Mouse (Mus musculus) gastrocnemius, postnatal 36 days (tissue): ENCODE results near the gene Prkab1. TPM values are rescaled to one million over a fixed set of nuclear protein-coding genes. Genes with fewer than 3 reads are reported as not detected.

Experiments
- DNase-seq, 2 experiments: peaks; one replicate each; pipeline ENCODE4 v3.0.0; 2022
- intact Hi-C: fragments of 180-260 bp; cut with DNase I; formaldehyde crosslinking; loops from one replicate; pipeline ENCODE4 v1.15.1; 2025
- total RNA-seq, 2 experiments: library from RNA; stranded (reverse); gene quantifications; 2 replicates each; pipeline ENCODE4 v1.2.3; 2021

Prkab1 gene
- total RNA-seq, 2 experiments from 2014 or later, result 9.5 to 12.6 TPM

DNA sequence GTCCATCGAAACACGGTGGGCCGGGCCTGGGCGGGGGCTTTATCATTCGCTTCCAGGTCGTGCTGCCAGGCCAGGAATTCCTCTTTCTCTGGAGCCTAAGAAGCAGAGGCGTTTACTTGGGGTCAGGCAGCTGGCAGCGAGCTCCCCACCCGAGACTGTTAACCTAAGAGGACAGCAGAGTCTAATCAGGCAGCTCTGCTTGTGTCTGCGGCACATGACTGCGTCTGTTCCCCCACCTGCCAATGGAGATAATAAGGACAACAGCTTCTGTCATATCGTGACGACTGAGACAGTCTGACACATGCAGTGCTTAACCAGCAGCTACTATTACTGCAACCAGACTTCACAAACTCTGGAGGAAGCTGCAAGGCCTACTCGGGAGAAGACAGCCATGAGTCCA, 2.8 kb downstream of the Prkab1 start:
- no peak for DNase-seq
- intact Hi-C loops, result loop anchor here (10.0 kb wide), 1 partner anchor 453 kb away; no protein-coding TSS in a partner anchor

DNA sequence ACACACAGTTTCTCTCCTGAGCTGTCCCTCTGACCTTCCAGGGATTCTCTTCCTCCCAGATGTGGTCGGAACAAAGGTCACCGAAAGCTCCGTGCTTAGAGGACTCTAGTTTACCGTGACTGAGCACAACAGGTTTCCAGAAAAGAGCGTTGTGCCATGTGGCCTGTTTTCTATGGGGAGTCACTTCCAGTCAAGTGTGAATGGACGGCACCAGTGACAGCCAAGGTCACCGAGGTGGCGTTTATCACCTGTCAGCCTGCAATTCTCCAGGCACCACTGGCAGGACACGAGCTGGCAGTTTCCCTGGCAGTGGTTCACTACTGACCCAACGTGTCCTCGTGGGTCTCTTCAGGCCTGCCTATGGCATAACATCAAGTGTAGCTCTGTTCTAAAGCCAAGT, 4.9 kb downstream of the Prkab1 start:
- intact Hi-C loops, result no loop called here

DNA sequence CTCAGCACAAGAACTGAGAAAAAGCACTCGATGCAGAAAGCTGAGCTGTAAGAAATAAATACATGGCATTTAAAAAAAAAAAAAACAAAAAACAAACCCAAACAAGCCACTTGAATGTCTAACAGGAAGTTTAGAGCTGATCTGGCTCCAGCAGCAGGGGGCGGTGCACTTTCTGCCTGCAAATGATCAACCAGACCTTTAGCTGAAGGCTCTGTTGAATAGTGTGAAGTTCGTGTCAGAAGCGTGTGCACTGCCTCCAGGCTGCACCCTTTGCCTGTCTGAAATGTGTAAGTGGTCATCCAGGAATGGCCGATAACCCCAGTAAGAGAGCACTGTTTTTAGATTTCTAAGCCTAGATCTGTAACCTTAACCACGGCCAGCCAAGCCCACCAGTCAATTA, 5.5 kb downstream of the Prkab1 start:
- no peak for DNase-seq
- intact Hi-C loops, result no loop called here

More for the DNA sequence above, 4.9 kb downstream of the Prkab1 start:
- DNase-seq, result no peak

DNA sequence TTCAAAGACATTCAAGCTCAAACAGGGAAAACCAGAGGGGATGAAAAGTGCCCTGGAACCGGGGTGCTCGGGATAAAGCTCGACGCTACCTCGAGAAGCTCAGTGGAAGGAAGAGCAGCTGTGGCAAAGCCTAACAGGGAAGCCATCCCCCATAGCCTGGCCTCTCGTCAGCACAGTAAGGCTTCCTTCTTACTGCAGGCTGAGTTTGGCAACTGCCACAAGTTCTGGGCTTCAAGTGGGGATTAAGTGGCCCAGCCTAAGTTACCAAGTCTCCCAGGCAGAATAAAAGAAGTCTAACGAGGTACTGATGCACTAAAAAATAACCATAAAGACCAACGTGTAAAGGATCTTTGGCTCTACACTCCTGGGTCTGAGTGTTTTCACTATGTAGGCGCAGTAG, 6.1 kb downstream of the Prkab1 start:
- intact Hi-C loops, result no loop called here
- no peak for DNase-seq

DNA sequence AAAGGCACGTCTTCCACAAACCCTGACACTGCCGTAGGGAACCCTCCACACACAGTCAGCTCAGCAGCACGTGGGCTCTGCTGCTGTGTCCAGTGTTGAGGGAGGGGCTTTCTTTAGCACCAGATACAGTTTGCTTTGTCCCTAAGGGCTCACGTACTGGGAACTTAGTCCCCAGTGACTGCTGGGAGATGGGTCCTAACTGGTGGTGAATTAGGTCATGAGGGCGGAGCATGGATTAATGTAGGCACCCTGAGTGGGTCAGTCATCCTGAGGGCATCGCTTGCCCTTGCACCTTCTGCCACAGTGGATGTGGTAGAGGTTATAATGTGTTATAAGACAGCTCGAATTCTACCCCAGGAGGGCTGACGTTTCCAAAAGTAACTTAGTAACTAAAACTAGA, 6.9 kb downstream of the Prkab1 start:
- intact Hi-C loops, result no loop called here
- no peak for DNase-seq

GRCm38 (mm10) chr5:116016542-116016941, 7.8 kb downstream of the Prkab1 start:
- DNase-seq, result no peak
- intact Hi-C loops, result no loop called here

DNA sequence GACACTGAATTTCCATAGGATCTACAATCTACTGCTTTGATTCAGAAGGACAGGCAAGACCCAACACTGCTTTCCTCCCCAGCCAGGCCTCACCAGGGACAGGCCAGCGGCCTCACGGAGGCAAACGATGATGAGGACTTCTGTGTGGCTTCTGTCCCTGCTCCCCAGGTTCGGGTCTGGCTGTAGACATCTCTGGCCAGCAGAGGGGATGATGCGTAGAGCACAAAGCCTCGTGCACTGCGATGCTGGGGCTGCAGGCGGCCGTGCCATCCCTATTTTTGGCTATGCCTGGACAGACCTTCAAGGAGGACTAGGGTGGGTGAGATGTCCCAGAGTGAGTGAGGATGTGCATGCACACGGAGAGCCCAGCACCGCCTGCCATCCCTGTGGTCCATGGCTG, 10.1 kb downstream of the Prkab1 start:
- DNase-seq, result no peak
- intact Hi-C loops, result no loop called here

GRCm38 (mm10) chr5:116013821-116014220, 10.5 kb downstream of the Prkab1 start:
- DNase-seq, result no peak
- intact Hi-C loops, result no loop called here

- intact Hi-C loops, result no loop called here
- DNase-seq, result no peak
Observed at GRCm38 (mm10) chr5:116012503-116012902, 11.8 kb downstream of the Prkab1 start.

DNA sequence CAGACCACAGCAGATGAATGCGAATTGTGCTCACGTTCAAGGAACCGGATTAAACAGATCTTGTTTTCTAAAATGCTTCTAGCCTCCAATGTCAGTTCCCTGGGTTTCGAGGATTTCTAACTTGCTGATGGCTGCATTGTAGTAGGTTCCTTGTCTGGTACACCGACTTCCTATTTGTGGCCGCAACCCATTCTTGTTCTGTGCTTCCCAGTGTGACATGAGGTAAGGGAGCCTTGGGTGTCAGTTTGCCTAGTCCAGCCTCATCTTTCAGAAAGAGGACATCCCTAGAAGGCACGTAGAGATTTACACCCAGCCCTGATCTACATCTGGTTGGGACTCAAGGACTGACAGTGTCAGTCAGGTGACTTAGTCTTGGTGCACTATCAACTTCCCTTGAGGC, 12.6 kb downstream of the Prkab1 start:
- intact Hi-C loops, result no loop called here
- no peak for DNase-seq

- DNase-seq, result no peak
- intact Hi-C loops, result loop anchor here (10.0 kb wide), 1 partner anchor 165 kb away; the partner anchor contains the start of gene Cit
Observed at GRCm38 (mm10) chr5:116009884-116010627, 14.3 kb downstream of the Prkab1 start.

DNA sequence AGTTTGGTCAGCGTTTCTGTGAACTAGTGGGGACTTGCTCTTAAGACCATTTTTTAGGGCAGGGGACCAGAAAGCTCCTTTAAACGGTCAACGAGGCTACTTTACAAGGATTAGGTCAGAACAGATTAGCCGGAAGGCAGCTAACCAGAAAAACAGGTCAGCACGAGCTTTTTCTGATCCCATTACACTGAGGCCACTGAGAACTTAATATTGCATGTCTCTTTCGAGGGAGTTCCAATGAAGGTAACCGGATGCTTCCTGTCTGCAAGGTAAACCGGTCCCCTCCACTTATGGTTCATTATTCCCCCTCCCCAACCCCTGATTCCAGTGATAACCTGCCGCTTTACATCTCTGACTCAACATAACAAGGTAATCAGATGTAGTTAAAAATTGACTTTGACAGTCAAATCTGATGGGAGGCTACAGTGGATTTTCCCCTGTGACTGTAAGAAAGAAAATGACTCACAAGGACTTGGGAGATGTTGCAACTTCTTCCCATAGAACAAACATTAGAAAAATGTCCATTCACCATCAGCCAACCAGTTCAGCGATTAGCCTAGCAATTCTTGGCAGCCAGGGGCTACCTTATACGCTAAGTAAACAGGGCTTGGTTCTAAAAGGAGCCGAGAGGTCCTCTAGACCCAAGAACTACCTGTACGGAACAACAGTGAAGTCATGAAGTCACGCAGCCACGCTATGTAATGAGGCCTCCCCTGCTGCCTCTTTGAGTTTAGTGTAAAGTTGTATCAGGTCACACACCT, 15.0 kb downstream of the Prkab1 start:
- DNase-seq, result no peak
- intact Hi-C loops, result loop anchor here (10.0 kb wide), 1 partner anchor 164 kb away; the partner anchor contains the start of gene Cit

DNA sequence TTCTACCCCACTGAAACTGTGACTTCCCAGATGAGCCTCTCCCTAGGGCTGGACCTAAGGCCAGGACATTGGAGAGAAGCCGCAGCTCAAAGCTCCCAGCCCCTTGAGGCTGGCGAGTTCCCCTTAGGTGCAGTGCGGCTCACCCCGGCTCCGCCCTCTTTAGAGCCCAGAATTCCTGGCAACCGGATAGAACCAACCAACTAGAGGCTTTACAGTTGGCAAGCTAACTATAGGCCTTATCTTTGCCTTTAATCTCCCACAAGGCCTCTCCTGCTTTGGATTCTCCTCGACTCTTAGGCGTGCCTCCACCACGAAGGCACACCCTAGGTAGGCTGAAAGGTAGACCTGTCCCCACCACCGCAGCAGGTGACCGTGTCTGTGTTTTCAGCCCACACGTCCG, 16.6 kb downstream of the Prkab1 start:
- intact Hi-C loops, result loop anchor here (10.0 kb wide), 1 partner anchor 163 kb away; the partner anchor contains the start of gene Cit
- no peak for DNase-seq

- no peak for DNase-seq
- intact Hi-C loops, result loop anchor here (10.0 kb wide), 1 partner anchor 162 kb away; the partner anchor contains the start of gene Cit
Observed at GRCm38 (mm10) chr5:116006324-116007099, 17.8 kb downstream of the Prkab1 start.

- intact Hi-C loops, result loop anchor here (10.0 kb wide), 1 partner anchor 159 kb away; the partner anchor contains the start of gene Cit
- no peak for DNase-seq
Observed at GRCm38 (mm10) chr5:116004271-116004670, 20.0 kb downstream of the Prkab1 start.

- intact Hi-C loops, result loop anchor here (10.0 kb wide), 1 partner anchor 159 kb away; the partner anchor contains the start of gene Cit
- no peak for DNase-seq
Observed at GRCm38 (mm10) chr5:116003825-116004224, 20.5 kb downstream of the Prkab1 start.

- intact Hi-C loops, result loop anchor here (10.0 kb wide), 1 partner anchor 158 kb away; the partner anchor contains the start of gene Cit
- no peak for DNase-seq
Observed at GRCm38 (mm10) chr5:116003154-116003553, 21.2 kb downstream of the Prkab1 start.

GRCm38 (mm10) chr5:115997376-115997775, 26.9 kb downstream of the Prkab1 start:
- intact Hi-C loops, result no loop called here
- no peak for DNase-seq

GRCm38 (mm10) chr5:115994101-115994500, 30.2 kb downstream of the Prkab1 start:
- no peak for DNase-seq
- intact Hi-C loops, result no loop called here

GRCm38 (mm10) chr5:115991717-115992116, 32.6 kb downstream of the Prkab1 start:
- intact Hi-C loops, result no loop called here
- no peak for DNase-seq

- DNase-seq, result no peak
- intact Hi-C loops, result no loop called here
Observed at GRCm38 (mm10) chr5:115987284-115987683, 37.0 kb downstream of the Prkab1 start.
